Mouse (Mus musculus) CD4-positive naive resting alpha-beta T cell, adult 76 days (primary cell): ENCODE measurements around the gene Rufy2. TPM values are rescaled to one million over a fixed set of nuclear protein-coding genes. Genes with fewer than 3 reads are reported as not detected.

Experiments used
- total RNA-seq: library from RNA; stranded (reverse); gene quantifications from one replicate; pipeline ENCODE4 v1.2.4, GENCODE M21; 2023

Rufy2 gene
- total RNA-seq, result 45.6 TPM

DNA sequence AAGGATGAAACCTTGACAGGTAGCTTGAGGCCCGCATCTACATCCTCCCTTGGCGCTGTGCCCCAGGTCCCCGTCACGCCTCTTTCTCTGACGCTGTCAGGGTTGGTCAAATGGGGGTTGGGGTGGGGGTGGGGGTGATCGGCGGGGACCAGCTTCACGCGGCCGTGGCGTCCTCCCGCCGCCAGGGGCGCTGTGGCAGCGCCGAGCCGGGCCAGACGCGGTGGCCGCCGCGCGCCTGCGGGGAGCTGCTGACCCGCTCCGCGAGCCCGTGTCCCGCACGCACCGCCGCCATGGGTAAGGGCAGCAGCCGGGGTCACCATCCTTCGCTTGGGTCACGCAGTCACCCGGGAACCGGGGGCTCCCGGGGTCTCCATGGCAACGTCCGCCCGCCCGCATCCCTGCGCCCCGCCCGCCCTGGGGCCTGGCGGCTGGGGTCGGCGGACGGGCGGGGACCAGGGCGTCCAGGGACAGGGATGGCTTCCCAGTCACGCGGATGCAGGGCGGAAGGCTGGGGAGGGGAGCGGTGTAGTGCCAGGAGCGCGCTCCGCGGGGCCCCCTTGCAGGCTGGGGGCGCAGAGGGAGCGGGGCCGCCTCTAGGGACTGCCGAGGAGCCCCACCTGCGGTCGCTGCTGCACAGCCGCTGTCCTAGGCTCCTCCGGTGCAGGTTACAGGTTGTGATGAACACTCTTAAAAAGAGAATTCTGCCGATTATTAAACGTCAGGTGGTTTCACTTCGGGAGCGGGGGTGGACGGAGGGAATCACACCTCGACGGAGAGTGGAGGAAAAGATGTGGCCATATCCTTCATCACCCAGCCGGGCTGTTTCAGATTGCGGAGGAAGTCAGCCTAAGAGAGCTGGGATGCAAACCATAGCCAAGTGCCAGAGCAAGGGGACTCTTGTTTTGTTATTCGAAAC lies at the start of gene Rufy2:
TSS of gene Rufy2 (plus strand) at position 185 of the 916 bp plus-strand sequence.

DNA sequence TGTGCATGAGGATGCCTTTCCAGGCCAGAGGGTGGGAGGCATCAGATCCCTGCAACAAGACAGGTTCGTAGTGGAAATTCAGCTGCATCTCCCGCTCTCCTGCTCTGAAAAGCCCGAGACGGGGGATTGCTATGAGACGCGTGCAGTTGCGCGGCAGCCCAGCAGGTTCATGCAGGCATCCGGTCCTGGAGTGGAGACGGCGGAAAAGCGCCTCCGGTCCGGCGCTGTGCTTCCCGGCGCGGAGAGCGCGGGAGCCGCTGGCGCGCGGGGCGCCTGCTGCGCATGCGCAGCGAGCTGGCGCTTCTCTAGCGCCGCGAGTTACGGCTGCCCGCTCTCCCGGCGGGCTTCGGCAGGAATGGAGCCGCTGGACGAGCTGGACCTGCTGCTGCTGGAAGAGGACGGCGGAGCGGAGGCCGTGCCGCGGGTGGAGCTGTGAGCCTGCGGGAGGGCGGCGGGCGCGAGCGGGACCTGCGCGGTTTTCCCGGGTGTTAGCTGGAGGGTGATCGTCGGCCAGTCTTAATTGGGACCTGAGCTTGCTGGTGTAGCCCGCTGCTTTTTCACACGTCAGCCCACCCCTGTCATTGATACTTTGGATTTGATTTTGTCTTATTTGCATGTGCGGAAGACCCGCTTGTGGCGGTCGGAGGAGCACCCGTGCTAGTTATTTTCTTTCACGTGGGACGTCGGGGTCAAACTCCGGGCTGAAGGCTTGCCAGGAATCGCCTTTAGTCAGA lies 33.1 kb upstream of the Rufy2 start, which contains the start of gene Dna2:
TSS of gene Dna2 (plus strand) at position 289 of the 734 bp plus-strand sequence.

GRCm38 (mm10) chr10:63023749-63024579 lies 43.9 kb downstream of the Rufy2 start, which contains the start of the genes Hnrnph3 and Pbld2:
Gene Hnrnph3 (minus strand): TSS chr10:63024217.
Gene Pbld2 (plus strand): TSS chr10:63024315.

DNA sequence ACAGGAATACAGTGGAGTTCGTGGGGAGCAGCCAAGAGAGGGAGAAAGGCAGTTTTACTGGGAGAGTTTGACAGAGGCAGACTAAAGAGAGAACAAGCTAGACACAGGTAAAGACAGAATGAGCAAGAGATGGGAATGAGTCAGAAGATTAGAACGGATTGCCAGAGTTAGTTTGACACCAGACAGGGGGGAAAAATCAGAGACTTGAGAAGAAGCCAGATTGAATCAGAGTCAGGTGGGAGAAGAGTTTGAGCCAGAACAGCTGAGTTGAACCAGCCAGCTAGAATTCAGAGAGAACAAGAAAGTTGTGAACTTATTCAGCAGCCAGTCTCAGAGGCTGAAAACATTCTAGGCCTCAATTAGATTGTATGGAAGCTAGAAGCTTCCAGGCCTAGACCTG lies 79.8 kb downstream of the Rufy2 start, which contains the start of gene Pbld1:
TSS of gene Pbld1 (plus strand) at position 301 of the 400 bp plus-strand sequence.

Other genes starting within 250 kb of the Rufy2 start
- gene Ccar1, start 187.9 kb upstream of the Rufy2 start, total RNA-seq, result 130 TPM
- gene Tet1, start 71.2 kb upstream of the Rufy2 start, total RNA-seq, result 19.0 TPM
- 12.5 TPM for gene Slc25a16, start 59.6 kb upstream of the Rufy2 start, total RNA-seq
- gene Dna2, start 33.2 kb upstream of the Rufy2 start, total RNA-seq, result 1.00 TPM
- 78.8 TPM for gene Hnrnph3, start 44.0 kb downstream of the Rufy2 start, total RNA-seq
- 3.2 TPM for gene Pbld2, start 44.1 kb downstream of the Rufy2 start, total RNA-seq
- 1.1 TPM for gene Pbld1, start 79.9 kb downstream of the Rufy2 start, total RNA-seq
- not detected for gene Atoh7, start 119.4 kb downstream of the Rufy2 start, total RNA-seq
- not detected for gene Mypn, start 223.7 kb downstream of the Rufy2 start, total RNA-seq